Mouse (Mus musculus): Measurements from ENCODE around the gene C1ra. TPM values are rescaled to one million over a fixed set of nuclear protein-coding genes. Genes with fewer than 3 reads are reported as not detected.
"Not testable (repeated sequence)": the region's sequence is repeated elsewhere in the genome, so short reads cannot be mapped to it uniquely, and the experiment has no call there.

The C1ra gene
- total RNA-seq, 2 experiments from 2014 or later = not detected

DNA sequence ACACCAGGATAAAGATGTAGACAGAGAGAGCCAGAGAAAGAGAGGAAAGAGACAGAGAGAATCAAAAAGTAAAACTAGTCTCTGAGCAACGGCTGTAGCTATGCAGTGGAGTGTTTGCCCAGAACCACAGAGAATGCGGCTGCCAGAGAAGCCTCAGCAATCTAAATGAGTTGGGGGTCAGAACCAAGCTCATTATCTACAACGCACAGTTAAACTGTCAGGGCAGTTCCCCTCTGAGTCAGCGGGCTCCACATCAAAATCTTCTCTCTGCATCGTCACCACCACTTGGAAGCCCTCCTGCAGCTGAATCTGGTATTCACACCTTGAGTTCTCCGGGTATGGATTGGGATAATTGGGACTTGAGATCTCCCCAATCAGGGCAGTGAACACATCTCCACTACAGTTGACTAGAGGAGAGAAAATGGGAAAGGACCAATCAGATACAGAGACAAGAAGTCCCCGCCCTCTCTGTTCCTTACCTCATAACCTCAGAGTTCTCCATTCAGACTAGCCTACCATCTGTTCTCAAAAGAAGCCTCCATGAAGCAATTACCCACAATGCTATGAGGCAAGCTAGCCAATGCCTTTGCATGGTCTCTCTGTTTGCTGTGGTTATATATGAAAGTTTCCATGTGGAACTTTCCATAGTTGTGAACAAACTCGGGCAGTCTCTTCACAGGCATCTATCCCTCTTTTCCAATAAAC, 24.1 kb downstream of the C1ra start:
- not testable (repeated sequence) for ATAC-seq (replicated peaks; ENCODE audit: low FRiP score, poor library complexity, severe bottlenecking)

- not testable (repeated sequence) for ATAC-seq (replicated peaks; ENCODE audit: low FRiP score, poor library complexity, severe bottlenecking)
Observed at GRCm38 (mm10) chr6:124541176-124541575, 29.0 kb downstream of the C1ra start.

DNA sequence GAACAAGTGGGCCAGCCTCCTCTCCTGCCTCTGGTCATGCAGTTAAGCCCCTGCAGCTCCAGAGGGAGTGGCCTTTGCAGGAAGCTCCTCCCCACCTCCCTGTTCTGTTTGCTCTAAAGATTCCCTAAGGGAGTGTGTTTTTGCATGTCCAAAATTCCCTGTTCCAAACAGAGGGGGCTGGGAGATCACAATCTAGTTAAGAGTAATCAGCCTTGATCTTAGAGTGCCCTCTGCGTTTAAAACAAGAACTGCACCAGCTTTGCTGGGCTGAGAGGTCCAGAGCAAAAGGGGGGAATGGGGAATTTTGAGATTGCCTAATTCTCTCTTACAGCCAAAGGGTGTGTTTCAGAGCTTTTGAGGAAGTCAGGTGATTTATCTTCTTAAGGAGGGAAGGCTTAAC, 30.1 kb downstream of the C1ra start, which contains the start of gene C1s1:
Gene C1s1 (minus strand): TSS at position 76 of the 400 bp plus-strand sequence.
- ATAC-seq (replicated peaks; ENCODE audit: low FRiP score, poor library complexity, severe bottlenecking) = not testable (repeated sequence)

DNA sequence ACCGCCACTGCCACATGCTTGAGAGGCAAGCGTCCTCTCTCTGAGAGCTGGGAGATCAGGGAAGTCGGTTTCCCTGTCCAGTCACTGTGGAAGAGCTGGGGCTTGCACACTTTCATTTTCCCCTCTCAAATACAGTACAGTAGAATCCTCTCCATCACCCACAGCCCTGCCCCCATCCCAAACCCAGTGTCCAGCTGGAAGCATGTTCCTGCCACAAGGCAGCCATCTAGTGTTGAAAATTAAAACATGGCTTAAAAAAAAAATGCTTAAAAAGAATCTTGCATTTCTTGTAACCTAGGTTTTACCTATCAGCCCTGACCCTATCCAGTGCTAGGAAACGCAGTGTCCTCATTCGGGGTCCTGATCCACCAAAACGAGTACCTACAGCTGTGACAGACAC, 32.3 kb downstream of the C1ra start:
- ATAC-seq (replicated peaks; ENCODE audit: low FRiP score, poor library complexity, severe bottlenecking) = no peak

DNA sequence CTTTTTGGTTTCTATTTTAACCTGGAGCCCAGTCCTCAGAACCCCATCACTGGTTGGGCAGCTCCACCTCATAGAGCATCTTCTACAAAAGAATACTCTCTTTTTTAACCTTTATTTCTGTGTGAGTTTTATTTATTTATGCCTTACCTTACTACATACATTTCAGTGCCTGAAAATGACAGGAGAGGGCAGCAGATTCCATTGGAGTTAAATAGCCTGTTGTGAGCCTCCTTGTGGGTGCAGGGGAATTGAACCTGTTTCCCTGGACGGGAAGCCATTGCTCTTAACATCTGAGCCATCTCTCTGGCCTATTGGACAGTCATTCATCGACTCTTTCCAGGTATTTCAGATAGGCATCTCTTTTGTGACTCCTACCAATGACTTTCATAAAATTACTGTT, 33.2 kb downstream of the C1ra start:
- no peak for ATAC-seq (replicated peaks; ENCODE audit: low FRiP score, poor library complexity, severe bottlenecking)

GRCm38 (mm10) chr6:124547979-124548378, 35.8 kb downstream of the C1ra start:
- peak; percentile 94 for ATAC-seq (replicated peaks; ENCODE audit: low FRiP score, poor library complexity, severe bottlenecking)

DNA sequence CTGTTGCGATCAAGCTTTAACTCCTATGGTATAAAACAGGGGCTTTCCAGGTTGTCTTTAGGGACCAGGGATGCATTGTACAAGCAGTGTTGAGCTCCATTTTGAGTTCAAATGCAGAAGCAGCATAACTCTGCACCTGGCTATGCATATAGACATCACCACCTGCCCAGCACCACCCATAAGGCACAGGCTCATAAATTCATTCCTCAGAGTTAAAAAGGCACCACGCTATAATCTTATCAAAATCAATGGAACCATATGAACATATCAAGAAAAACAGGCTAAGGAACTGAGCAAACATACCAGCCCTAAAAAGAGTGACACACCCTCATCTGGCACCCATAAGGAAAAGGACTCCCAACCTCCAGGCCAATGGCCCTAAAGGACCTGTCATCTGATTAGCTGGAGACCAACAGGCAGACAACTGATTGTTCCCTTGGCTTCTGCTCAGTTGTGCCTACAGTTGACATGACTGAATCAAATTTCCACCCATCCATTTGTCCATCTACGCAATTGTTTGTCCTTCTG, 36.9 kb downstream of the C1ra start:
- 0 out of 2 replicates have a peak, but pooled peaks have one; percentile 70 for ATAC-seq (replicated peaks; ENCODE audit: low FRiP score, poor library complexity, severe bottlenecking)

DNA sequence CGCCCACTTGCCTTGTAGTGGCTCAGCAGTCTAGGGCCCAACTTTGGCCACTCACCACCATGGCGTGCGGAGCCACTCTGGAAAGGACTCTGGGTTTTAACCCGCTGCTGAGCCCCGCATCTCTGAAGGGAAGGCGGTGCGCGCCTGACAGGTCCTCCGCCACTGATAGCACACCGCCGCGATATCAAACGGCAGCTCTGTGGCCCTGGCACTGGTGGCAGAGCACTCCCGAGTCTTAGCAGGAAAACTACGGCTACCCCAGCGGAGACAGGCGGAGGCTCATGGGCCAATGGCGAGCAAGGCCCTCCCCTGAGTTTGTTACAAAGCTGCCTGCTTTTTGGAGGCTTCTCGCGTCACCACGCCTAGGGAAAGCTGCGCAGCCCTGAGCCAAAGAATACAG, 40.6 kb downstream of the C1ra start:
- ATAC-seq (replicated peaks; ENCODE audit: low FRiP score, poor library complexity, severe bottlenecking) = no peak

DNA sequence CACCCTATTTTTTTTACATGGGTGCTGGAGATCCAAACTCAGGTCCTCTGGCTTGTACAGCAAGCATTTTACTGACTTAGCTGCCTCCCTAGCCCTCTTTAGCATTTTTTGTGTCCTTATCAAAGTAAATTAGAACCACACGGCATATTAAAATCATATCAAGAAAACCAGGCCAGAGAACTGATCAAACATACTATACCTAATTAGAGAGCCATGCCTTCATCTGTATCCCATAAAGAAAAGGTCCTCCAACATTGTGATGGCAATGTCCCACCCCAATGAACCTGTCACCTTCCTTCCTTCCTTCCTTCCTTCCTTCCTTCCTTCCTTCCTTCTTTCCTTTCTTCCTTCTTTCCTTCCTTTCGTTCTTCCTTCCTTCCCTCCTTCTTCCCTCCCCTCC, 43.8 kb downstream of the C1ra start:
- ATAC-seq (replicated peaks; ENCODE audit: low FRiP score, poor library complexity, severe bottlenecking) = peak; percentile 81

DNA sequence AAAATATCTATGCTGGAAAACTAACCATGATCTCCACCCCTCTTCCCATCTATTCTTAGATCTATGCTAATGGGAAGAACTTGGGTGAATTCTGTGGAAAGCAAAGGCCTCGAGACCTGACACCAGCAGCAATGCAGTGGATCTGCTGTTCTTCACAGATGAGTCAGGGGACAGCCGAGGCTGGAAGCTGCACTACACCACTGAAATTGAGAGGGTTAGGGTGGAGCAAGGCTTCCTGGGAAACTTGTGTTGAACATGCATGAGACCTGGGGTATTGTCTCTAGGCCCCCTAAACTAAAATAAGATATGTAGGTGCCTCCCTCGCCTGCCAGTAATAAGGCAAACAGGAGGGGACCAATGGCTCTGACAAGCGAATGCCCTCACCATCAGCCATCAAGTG, 49.0 kb downstream of the C1ra start:
- ATAC-seq (replicated peaks; ENCODE audit: low FRiP score, poor library complexity, severe bottlenecking) = not testable (repeated sequence)

DNA sequence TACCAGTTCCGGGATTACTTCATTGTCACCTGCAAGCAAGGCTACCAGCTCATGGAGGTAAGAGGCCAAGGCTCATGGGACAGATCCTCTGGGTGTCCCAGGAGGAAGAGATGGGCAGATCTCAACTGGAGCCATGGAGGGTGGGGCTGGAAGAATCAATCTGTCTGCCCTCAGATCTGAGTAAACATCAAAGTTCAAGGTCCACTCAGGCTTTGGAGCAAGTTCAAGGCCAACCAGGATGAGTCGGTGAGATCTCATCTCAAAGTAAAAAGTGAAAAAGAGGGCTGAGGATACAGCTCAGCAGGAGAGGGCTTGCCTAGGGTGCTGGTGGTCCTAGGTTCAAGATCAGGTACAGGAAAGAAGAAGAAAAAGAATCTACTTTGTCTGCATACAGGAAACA, 49.4 kb downstream of the C1ra start:
- ATAC-seq (replicated peaks; ENCODE audit: low FRiP score, poor library complexity, severe bottlenecking) = not testable (repeated sequence)

- ATAC-seq (replicated peaks; ENCODE audit: low FRiP score, poor library complexity, severe bottlenecking) = peak; percentile 61; the same call in 1 of the 2 replicates
Observed at GRCm38 (mm10) chr6:124570026-124570425, 57.8 kb downstream of the C1ra start, which contains the start of gene C1rb. C1rb (plus strand) TSS chr6:124570294.

Other genes starting within 250 kb of the C1ra start
- gene Cd163, start 207.7 kb upstream of the C1ra start, total RNA-seq (2015; ENCODE audit: low replicate concordance) = 4.6 and 10.0 TPM in 2 replicates
- 18.4 and 20.0 TPM in 2 replicates for gene Cd163, start 207.7 kb upstream of the C1ra start, total RNA-seq (2017; ENCODE audit: low replicate concordance)
- 3.8 TPM in 2 replicates for gene Pex5, start 97.3 kb upstream of the C1ra start, total RNA-seq (2015; ENCODE audit: low replicate concordance)
- 5.2 and 7.0 TPM in 2 replicates for gene Pex5, start 97.3 kb upstream of the C1ra start, total RNA-seq (2017; ENCODE audit: low replicate concordance)
- gene Clstn3, start 47.6 kb upstream of the C1ra start, total RNA-seq (2015; ENCODE audit: low replicate concordance) = 5.0 TPM in 2 replicates
- 2.3 and 4.6 TPM in 2 replicates for gene Clstn3, start 47.6 kb upstream of the C1ra start, total RNA-seq (2017; ENCODE audit: low replicate concordance)
- 0.38 and 2.1 TPM in 2 replicates for gene C1rl, start 19.3 kb upstream of the C1ra start, total RNA-seq (2015; ENCODE audit: low replicate concordance)
- gene C1rl, start 19.3 kb upstream of the C1ra start, total RNA-seq (2017; ENCODE audit: low replicate concordance) = 2.7 and 3.6 TPM in 2 replicates
- not detected in 2 replicates for gene C1s1, start 30.0 kb downstream of the C1ra start, total RNA-seq (2015; ENCODE audit: low replicate concordance)
- 0.77 TPM in 1 of 2 replicates, not detected in the other for gene C1s1, start 30.0 kb downstream of the C1ra start, total RNA-seq (2017; ENCODE audit: low replicate concordance)
- gene C1rb, start 57.9 kb downstream of the C1ra start, total RNA-seq (2015; ENCODE audit: low replicate concordance) = 0.96 TPM in 1 of 2 replicates, not detected in the other
- 0.09 TPM in 1 of 2 replicates, not detected in the other for gene C1rb, start 57.9 kb downstream of the C1ra start, total RNA-seq (2017; ENCODE audit: low replicate concordance)
- gene C1s2, start 123.7 kb downstream of the C1ra start, total RNA-seq (2015; ENCODE audit: low replicate concordance) = not detected in 2 replicates
- gene C1s2, start 123.7 kb downstream of the C1ra start, total RNA-seq (2017; ENCODE audit: low replicate concordance) = not detected in 2 replicates
- 118 and 141 TPM in 2 replicates for gene Lpcat3, start 150.6 kb downstream of the C1ra start, total RNA-seq (2015; ENCODE audit: low replicate concordance)
- gene Lpcat3, start 150.6 kb downstream of the C1ra start, total RNA-seq (2017; ENCODE audit: low replicate concordance) = 81.5 and 135 TPM in 2 replicates
- gene Emg1, start 199.8 kb downstream of the C1ra start, total RNA-seq (2015; ENCODE audit: low replicate concordance) = 65.1 and 66.0 TPM in 2 replicates
- 35.8 and 37.2 TPM in 2 replicates for gene Emg1, start 199.8 kb downstream of the C1ra start, total RNA-seq (2017; ENCODE audit: low replicate concordance)
- gene Phb2, start 199.9 kb downstream of the C1ra start, total RNA-seq (2015; ENCODE audit: low replicate concordance) = 44.2 and 79.4 TPM in 2 replicates
- 70.3 and 70.7 TPM in 2 replicates for gene Phb2, start 199.9 kb downstream of the C1ra start, total RNA-seq (2017; ENCODE audit: low replicate concordance)
- gene Ptpn6, start 226.3 kb downstream of the C1ra start, total RNA-seq (2015; ENCODE audit: low replicate concordance) = 57.8 and 60.2 TPM in 2 replicates
- gene Ptpn6, start 226.3 kb downstream of the C1ra start, total RNA-seq (2017; ENCODE audit: low replicate concordance) = 142 and 156 TPM in 2 replicates
- gene Grcc10, start 229.0 kb downstream of the C1ra start, total RNA-seq (2015; ENCODE audit: low replicate concordance) = 33.6 and 64.9 TPM in 2 replicates
- gene Grcc10, start 229.0 kb downstream of the C1ra start, total RNA-seq (2017; ENCODE audit: low replicate concordance) = 7.5 and 16.9 TPM in 2 replicates
- gene Gm45234, start 243.6 kb downstream of the C1ra start, total RNA-seq (2015; ENCODE audit: low replicate concordance) = not detected in 2 replicates
- gene Gm45234, start 243.6 kb downstream of the C1ra start, total RNA-seq (2017; ENCODE audit: low replicate concordance) = 0.56 TPM in 1 of 2 replicates, not detected in the other
- 10.0 and 11.7 TPM in 2 replicates for gene Atn1, start 244.1 kb downstream of the C1ra start, total RNA-seq (2015; ENCODE audit: low replicate concordance)
- gene Atn1, start 244.1 kb downstream of the C1ra start, total RNA-seq (2017; ENCODE audit: low replicate concordance) = 0.94 and 2.0 TPM in 2 replicates